Comparison of ENCODE assay signal across 29 mouse cellular contexts in genomic region chr16:35911449-35911848, GRCm38 (mm10). TPM values are rescaled to one million over a fixed set of nuclear protein-coding genes. Genes with fewer than 3 reads are reported as not detected.
DNase-seq lines count a peak whose midpoint lies in the region; ATAC-seq and TF ChIP-seq lines count a peak whose summit lies in the region.
"Had no signal": no experiment of that assay in that cellular context is flagged by ENCODE, and none has a peak within 500 bp of the region (broad histone marks: within the 10 kb centered on the region; RNA-seq: fewer than 3 reads in every experiment).

No protein-coding gene starts in this region.

- 49% methylated on average over 3 of the region's 3 CpGs for WGBS in intestine, embryonic 16.5 days
- 71% methylated on average over 3 of the region's 3 CpGs for WGBS in midbrain, embryonic 14.5 days

- no peak overlapping the region for H3K4me3 ChIP-seq in G1E (ENCODE audit: low read depth, low read length)
- H3K4me3 ChIP-seq in intestine, embryonic 16.5 days (ENCODE audit: low read length) = no peak overlapping the region
- H3K4me3 ChIP-seq in midbrain, embryonic 14.5 days (replicated peaks; ENCODE audit: low read depth, low read length) = no peak overlapping the region
- H3K4me3 ChIP-seq: embryonic facial prominence, embryonic 10.5 days; embryonic facial prominence, embryonic 13.5 days; erythroblast, embryonic 14.5 days; forebrain, embryonic 13.5 days; heart, adult 2 months; heart, embryonic 10.5 days; heart, embryonic 13.5 days had no signal

- peaks cover 7% of the 10 kb centered on the region for H3K9me3 ChIP-seq in G1E (replicated peaks)
- no peaks in the 10 kb centered on the region for H3K9me3 ChIP-seq in intestine, embryonic 16.5 days (ENCODE audit: control insufficient read depth, low read length)
- H3K9me3 ChIP-seq in midbrain, embryonic 14.5 days (ENCODE audit: control insufficient read depth, low read length) = no peaks in the 10 kb centered on the region
- H3K9me3 ChIP-seq: forebrain, embryonic 13.5 days; heart, embryonic 10.5 days had no signal

- H3K9ac ChIP-seq in intestine, embryonic 16.5 days (ENCODE audit: low read depth, low read length) = no peak overlapping the region
- no peak overlapping the region for H3K9ac ChIP-seq in midbrain, embryonic 14.5 days (replicated peaks; ENCODE audit: low read length)
- H3K9ac ChIP-seq: embryonic facial prominence, embryonic 13.5 days; forebrain, embryonic 13.5 days; heart, embryonic 13.5 days; hindbrain, embryonic 14.5 days had no signal

- H3K36me3 ChIP-seq in G1E (replicated peaks) = no peaks in the 10 kb centered on the region
- no peaks in the 10 kb centered on the region for H3K36me3 ChIP-seq in intestine, embryonic 16.5 days (ENCODE audit: control insufficient read depth, insufficient read depth, low read length)
- H3K36me3 ChIP-seq in midbrain, embryonic 14.5 days (ENCODE audit: control insufficient read depth, insufficient read depth, low read length) = no peaks in the 10 kb centered on the region
- H3K36me3 ChIP-seq: embryonic facial prominence, embryonic 10.5 days; embryonic facial prominence, embryonic 13.5 days; heart, embryonic 10.5 days; heart, embryonic 13.5 days had no signal

- peak overlapping the region; percentile 51; the same call in 1 of the 2 replicates for H3K27ac ChIP-seq in intestine, embryonic 16.5 days (ENCODE audit: low read length)
- no peak overlapping the region for H3K27ac ChIP-seq in midbrain, embryonic 14.5 days (replicated peaks; ENCODE audit: low read depth, low read length)
- H3K27ac ChIP-seq: embryonic facial prominence, embryonic 10.5 days; embryonic facial prominence, embryonic 13.5 days; forebrain, embryonic 13.5 days; heart, adult 2 months; heart, embryonic 10.5 days; heart, embryonic 13.5 days; hindbrain, embryonic 14.5 days; hindbrain, postnatal 0 days had no signal

- H3K4me2 ChIP-seq in intestine, embryonic 16.5 days (ENCODE audit: low read depth, low read length) = no peak overlapping the region
- H3K4me2 ChIP-seq in midbrain, embryonic 14.5 days (ENCODE audit: low read length) = no peak overlapping the region
- H3K4me2 ChIP-seq: embryonic facial prominence, embryonic 13.5 days; forebrain, embryonic 13.5 days; heart, embryonic 13.5 days; hindbrain, embryonic 14.5 days had no signal

- H3K4me1 ChIP-seq in G1E (ENCODE audit: insufficient read depth, low read depth, low read length) = peaks cover 35% of the 10 kb centered on the region
- H3K4me1 ChIP-seq in intestine, embryonic 16.5 days (ENCODE audit: control insufficient read depth, insufficient read depth, low read length) = no peaks in the 10 kb centered on the region
- no peaks in the 10 kb centered on the region for H3K4me1 ChIP-seq in midbrain, embryonic 14.5 days (ENCODE audit: control insufficient read depth, insufficient read depth, low read length)
- H3K4me1 ChIP-seq: embryonic facial prominence, embryonic 13.5 days; forebrain, embryonic 13.5 days; heart, embryonic 10.5 days had no signal

- DNase-seq in G1E (ENCODE audit: low spot score) (no peak), MN1 (ENCODE audit: low spot score) (peak; percentile 17)
- no peak for DNase-seq in layer of hippocampus, postnatal 25 days (ENCODE audit: extremely low spot score in 1 of 2, low spot score in 1 of 2)
- DNase-seq in adrenal gland, adult 18-20 months (ENCODE audit: low spot score in 2 of 2) = no peak
- DNase-seq in midbrain, embryonic 14.5 days = no peak
- DNase-seq: adrenal gland, adult 8-10 months; adrenal gland, postnatal 25 days; B cell, adult 2 months; cerebellum, adult 2 months; cerebellum, adult 9-11 months; cerebellum, postnatal 36 days; embryo, embryonic 11 days; gastrocnemius, postnatal 10 days; gastrocnemius, postnatal 36 days; heart, adult 2 months; heart, postnatal 14 days; heart, postnatal 4 days; kidney, adult 2 months had no signal

- ATAC-seq in G1E (ENCODE audit: extremely low read depth, insufficient number of reproducible peaks, low FRiP score, poor library complexity, severe bottlenecking) = 0 out of 2 replicates have a peak, but pooled peaks have one; percentile 6
- peak; percentile 77 for ATAC-seq in intestine, embryonic 16.5 days
- ATAC-seq in midbrain, embryonic 14.5 days (ENCODE audit: low FRiP score, low TSS enrichment) = no peak
- ATAC-seq: forebrain, embryonic 13.5 days; forebrain, embryonic 16.5 days; hindbrain, postnatal 0 days; inflammation-experienced regulatory T-cells, adult 6 months had no signal

- TF ChIP-seq CTCF in G1E (IDR thresholded peaks at IDR 0.05; ENCODE audit: low read depth, low read length) = no peak

- H3K27me3 ChIP-seq in G1E (ENCODE audit: insufficient read depth, low read length) = no peaks in the 10 kb centered on the region
- H3K27me3 ChIP-seq in intestine, embryonic 16.5 days (replicated peaks; ENCODE audit: control insufficient read depth, insufficient read depth, low read length) = no peaks in the 10 kb centered on the region
- H3K27me3 ChIP-seq in midbrain, embryonic 14.5 days (ENCODE audit: control insufficient read depth, insufficient read depth, low read length) = no peaks in the 10 kb centered on the region
- H3K27me3 ChIP-seq: embryonic facial prominence, embryonic 13.5 days; forebrain, embryonic 13.5 days; heart, embryonic 13.5 days had no signal

RNA-seq across cellular contexts. Expression of gene Parp9, which starts 26.8 kb away (rescaled TPM):
- total RNA-seq in G1E (2014; fragmentation: Nextera tagmentation) = 13.5 and 15.2 TPM in 2 replicates
- total RNA-seq in G1E (2017) = 32.8 and 36.4 TPM in 2 replicates
- polyA plus RNA-seq in G1E (2012) = 1.6 and 2.1 TPM in 2 replicates
- polyA plus RNA-seq in intestine, embryonic 16.5 days (2015; fragmentation: Nextera tagmentation; extraction: Ambion mirVana) = 13.0 and 15.5 TPM in 2 replicates
- total RNA-seq in layer of hippocampus, postnatal 25 days (2021) = 1 to 10 TPM; 2.6 to 3.5 TPM
- total RNA-seq in adrenal gland, adult 18-20 months (2021) = 10 to 100 TPM; 11.8 to 13.9 TPM
- polyA plus RNA-seq in midbrain, embryonic 14.5 days (2014; fragmentation: Nextera tagmentation; extraction: Ambion mirVana) = 0.30 and 3.3 TPM in 2 replicates

RNA-seq across cellular contexts. Expression of gene Dtx3l, which starts 27.5 kb away (rescaled TPM):
- total RNA-seq in G1E (2014; fragmentation: Nextera tagmentation) = 15.2 and 15.4 TPM in 2 replicates
- 13.0 and 17.5 TPM in 2 replicates for total RNA-seq in G1E (2017)
- 2.1 and 3.5 TPM in 2 replicates for polyA plus RNA-seq in G1E (2012)
- 8.5 and 9.2 TPM in 2 replicates for polyA plus RNA-seq in intestine, embryonic 16.5 days (2015; fragmentation: Nextera tagmentation; extraction: Ambion mirVana)
- total RNA-seq in layer of hippocampus, postnatal 25 days (2021) = 1 to 10 TPM; 4.2 to 4.5 TPM
- total RNA-seq in adrenal gland, adult 18-20 months (2021) = 1 to 10 TPM; 6.8 to 9.8 TPM
- polyA plus RNA-seq in midbrain, embryonic 14.5 days (2014; fragmentation: Nextera tagmentation; extraction: Ambion mirVana) = 0.55 and 2.8 TPM in 2 replicates

RNA-seq across cellular contexts. Expression of gene Parp14, which starts 40.1 kb away (rescaled TPM):
- total RNA-seq in G1E (2014; fragmentation: Nextera tagmentation) (3.4 and 5.5 TPM in 2 replicates), G1E (2017) (4.6 and 6.1 TPM in 2 replicates)
- 1.5 and 2.1 TPM in 2 replicates for polyA plus RNA-seq in G1E (2012)
- 2.2 TPM in 2 replicates for polyA plus RNA-seq in intestine, embryonic 16.5 days (2015; fragmentation: Nextera tagmentation; extraction: Ambion mirVana)
- 1 to 10 TPM; 1.1 to 1.5 TPM for total RNA-seq in layer of hippocampus, postnatal 25 days (2021)
- 10 to 100 TPM; 10.7 to 12.7 TPM for total RNA-seq in adrenal gland, adult 18-20 months (2021)
- polyA plus RNA-seq in midbrain, embryonic 14.5 days (2014; fragmentation: Nextera tagmentation; extraction: Ambion mirVana) = 0.09 and 0.62 TPM in 2 replicates
